Mouse (Mus musculus) inflammation-experienced regulatory T-cells, adult 6 months (primary cell): ENCODE data around the gene Brap. TPM values are rescaled to one million over a fixed set of nuclear protein-coding genes. Genes with fewer than 3 reads are reported as not detected.

ENCODE experiments used
- ATAC-seq: one replicate; pipeline ENCODE4 v1.8.0; 2017
- polyA plus RNA-seq, 3 experiments: library from polyadenylated mRNA; unstranded; fragments of 100-300 nt; shearing (Covaris generic); gene quantifications; one replicate each; pipeline ENCODE4 v1.2.1; 2017

The Brap gene
- polyA plus RNA-seq, 3 experiments from 2014 or later, result 9.6 to 14.4 (median 13.5) TPM

DNA sequence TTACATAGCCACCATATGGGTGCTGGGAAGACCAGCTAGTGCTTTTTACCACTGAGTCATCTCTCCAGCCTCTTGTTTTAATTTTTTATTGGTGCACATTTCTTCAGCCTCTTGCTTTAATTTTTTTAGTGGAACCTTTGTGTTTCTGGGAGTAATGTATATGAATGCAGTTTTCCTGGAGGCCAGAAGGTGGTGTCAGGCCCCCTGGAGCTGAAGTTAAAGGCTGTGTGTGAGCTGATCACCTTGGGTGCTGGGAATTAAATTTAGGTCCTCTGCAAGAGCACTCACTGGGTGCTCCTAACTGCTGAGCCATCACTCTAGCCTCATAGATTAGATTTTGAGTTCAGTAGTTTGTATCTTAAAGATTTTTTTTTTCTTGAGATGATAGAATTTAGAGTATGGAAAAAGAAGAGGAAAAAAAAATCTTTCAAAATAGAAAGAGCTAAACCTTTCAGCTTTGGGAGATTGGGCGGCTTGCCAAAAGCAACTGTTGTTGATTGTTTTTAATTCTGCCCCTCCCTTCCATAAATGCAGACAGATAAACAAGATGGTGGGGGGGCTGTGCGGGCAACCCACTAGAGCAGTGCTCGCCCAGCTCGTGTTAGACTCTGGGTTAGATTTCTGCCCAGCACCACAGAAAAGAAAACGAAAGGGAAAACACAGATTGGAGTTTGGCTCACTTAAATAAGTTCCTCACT is 60.7 kb downstream of the Brap start:
- no peak for ATAC-seq

DNA sequence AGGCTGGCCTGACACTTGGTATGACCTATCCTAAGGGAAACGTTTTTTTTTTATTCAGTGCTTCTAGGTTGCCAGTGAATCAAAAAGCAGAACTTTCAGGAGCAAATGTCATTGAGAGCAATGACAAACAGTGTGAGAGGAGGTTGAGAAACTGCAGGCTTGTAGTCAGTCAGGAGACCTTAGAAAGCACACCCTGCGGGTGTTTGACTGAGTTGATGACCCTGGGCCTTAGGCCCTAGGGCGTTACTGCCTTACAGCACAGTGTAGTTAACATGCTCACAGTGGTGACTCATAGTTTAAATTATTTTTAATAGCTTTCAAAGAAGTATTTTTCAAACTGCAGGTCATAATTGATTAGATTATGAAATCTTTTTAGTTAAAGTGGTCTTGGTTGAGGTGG is 61.5 kb downstream of the Brap start:
- ATAC-seq, result no peak

DNA sequence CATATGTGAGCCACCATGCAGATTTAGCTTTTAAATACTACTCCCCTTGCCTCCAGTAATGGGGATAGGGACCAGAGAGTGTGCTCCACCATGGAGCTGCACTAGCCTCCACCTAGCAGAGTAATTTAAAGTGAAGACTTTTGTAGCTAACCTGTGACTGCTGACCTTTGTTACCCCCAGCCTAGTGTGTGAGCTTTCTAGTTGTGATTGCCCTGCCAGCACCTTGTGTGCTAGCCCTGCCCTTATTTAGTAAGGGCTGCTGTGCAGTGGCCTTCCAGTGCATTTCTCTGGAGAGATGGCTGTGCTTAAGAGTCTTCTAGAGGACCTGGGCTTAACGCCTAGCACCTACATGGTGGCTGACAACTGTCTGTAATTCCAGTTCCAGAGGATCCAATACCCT is 64.3 kb downstream of the Brap start:
- no peak for ATAC-seq

DNA sequence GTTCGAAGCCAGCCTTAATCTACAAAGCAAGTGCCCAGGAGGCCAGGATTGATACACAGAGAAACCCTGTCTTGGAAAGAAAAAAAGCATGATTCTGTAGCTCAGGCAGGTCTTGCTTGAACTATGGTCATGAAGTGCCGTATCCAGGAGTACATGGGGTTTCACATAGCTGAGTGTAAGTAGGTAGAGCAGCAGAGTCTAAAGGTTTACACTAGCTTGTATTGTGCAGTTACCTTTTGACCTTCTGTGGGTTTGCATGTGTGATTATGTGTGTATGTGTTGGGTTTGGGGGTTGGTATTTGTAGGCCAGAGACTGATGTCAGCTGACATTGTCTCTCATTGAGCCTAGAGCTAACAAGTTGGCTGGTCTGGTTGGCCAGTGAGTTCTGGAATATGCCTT is 69.7 kb downstream of the Brap start:
- no peak for ATAC-seq

DNA sequence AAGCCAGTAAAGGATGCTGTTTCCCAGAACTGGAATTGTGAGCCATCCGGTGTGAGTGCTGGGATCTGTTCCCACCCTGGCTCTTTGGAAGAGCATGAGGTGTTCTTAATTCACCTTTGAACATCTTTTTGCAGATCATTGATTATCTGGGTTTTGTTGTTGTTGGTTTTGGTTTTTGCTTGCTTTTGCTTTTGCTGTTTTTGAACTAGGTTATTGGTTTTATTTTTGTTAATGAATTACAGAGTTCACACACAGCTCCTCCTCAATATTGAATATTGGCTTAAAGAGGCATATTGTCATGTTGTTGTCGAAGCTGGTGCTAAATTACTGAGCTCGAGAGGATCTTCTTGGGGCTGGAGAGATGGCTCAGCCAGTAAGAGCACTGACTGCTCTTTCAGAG is 76.3 kb downstream of the Brap start:
- no peak for ATAC-seq

Other genes starting within 250 kb of the Brap start
- 1 to 10 TPM in 2 of 3 experiments, under 1 TPM in 1; 0.24 to 3.1 (median 1.1) TPM for gene Tmem116, start 208.7 kb upstream of the Brap start, polyA plus RNA-seq
- gene Erp29, start 208.1 kb upstream of the Brap start, polyA plus RNA-seq, result 10 to 100 TPM; 70.3 to 77.7 (median 74.5) TPM
- under 1 TPM in 1 of 3 experiments, not detected in 2; 0.22 TPM for gene Adam1b, start 157.1 kb upstream of the Brap start, polyA plus RNA-seq
- gene Adam1a, start 115.1 kb upstream of the Brap start, polyA plus RNA-seq, result 1 to 10 TPM in 1 of 3 experiments, under 1 TPM in 2; 0.36 to 2.0 (median 0.75) TPM
- not detected for gene Gm42878, start 115.1 kb upstream of the Brap start, polyA plus RNA-seq
- 10 to 100 TPM; 20.2 to 24.2 (median 23.8) TPM for gene Mapkapk5, start 114.7 kb upstream of the Brap start, polyA plus RNA-seq
- 10 to 100 TPM in 1 of 3 experiments, 1 to 10 TPM in 2; 4.5 to 11.7 (median 6.0) TPM for gene Aldh2, start 66.7 kb upstream of the Brap start, polyA plus RNA-seq
- gene Acad12, start 41.6 kb upstream of the Brap start, polyA plus RNA-seq, result 1 to 10 TPM; 1.3 to 3.3 (median 1.7) TPM
- 1 to 10 TPM in 2 of 3 experiments, under 1 TPM in 1; 0.93 to 5.7 (median 5.6) TPM for gene Acad10, start within 50 bp of the Brap start, polyA plus RNA-seq
- 10 to 100 TPM; 18.4 to 48.0 (median 35.1) TPM for gene Atxn2, start 50.8 kb downstream of the Brap start, polyA plus RNA-seq
- gene Sh2b3, start 177.1 kb downstream of the Brap start, polyA plus RNA-seq, result 10 to 100 TPM in 2 of 3 experiments, 1 to 10 TPM in 1; 4.6 to 15.4 (median 13.6) TPM
- gene Pheta1, start 188.4 kb downstream of the Brap start, polyA plus RNA-seq, result 1 to 10 TPM in 2 of 3 experiments, under 1 TPM in 1; 0.25 to 1.5 (median 1.0) TPM